Mouse (Mus musculus): ENCODE results near the gene Secisbp2.

GRCm38 (mm10) chr13:51651408-51652064, at the start of gene Secisbp2:
- TF ChIP-seq ZC3H11A (IDR thresholded peaks at IDR 0.05; ENCODE audit: borderline replicate concordance, low read depth, low read length), result no peak
- peak; percentile 73 for TF ChIP-seq MAFK (IDR thresholded peaks at IDR 0.05; ENCODE audit: insufficient read depth, low read depth, low read length)
- no peak for TF ChIP-seq ZNF384 (IDR thresholded peaks at IDR 0.05; ENCODE audit: low read depth, low read length)

All from ES-E14 (cell line).